Mouse (Mus musculus): ENCODE data around the gene Lrrc47.

DNA sequence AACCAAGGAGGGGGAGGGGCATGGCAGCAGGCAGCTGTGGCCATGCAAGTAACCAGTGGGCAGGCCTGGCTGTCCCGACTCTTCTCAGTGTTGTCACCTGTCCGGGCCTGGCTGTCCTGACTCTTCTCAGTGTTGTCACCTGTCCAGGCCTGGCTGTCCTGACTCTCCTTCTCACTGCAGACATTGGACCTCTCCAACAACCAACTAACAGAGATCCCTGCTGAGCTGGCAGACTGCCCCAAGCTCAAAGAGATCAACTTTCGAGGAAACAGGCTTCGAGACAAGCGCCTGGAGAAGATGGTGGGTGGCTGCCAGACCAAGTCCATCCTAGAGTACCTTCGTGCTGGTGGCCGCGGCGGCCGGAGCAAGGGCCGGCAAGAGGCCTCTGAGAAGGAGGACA, 3.9 kb downstream of the Lrrc47 start:
- no peak for TF ChIP-seq CTCF (IDR thresholded peaks at IDR 0.05)
- TF ChIP-seq EP300 (IDR thresholded peaks at IDR 0.05): no peak

Data from lung, postnatal 0 days (tissue).